Mouse (Mus musculus): ENCODE results near the gene Atp8a1.
A peak's percentile ranks its signal among the peaks of the same experiment; 100 is the strongest.

The Atp8a1 gene

DNA sequence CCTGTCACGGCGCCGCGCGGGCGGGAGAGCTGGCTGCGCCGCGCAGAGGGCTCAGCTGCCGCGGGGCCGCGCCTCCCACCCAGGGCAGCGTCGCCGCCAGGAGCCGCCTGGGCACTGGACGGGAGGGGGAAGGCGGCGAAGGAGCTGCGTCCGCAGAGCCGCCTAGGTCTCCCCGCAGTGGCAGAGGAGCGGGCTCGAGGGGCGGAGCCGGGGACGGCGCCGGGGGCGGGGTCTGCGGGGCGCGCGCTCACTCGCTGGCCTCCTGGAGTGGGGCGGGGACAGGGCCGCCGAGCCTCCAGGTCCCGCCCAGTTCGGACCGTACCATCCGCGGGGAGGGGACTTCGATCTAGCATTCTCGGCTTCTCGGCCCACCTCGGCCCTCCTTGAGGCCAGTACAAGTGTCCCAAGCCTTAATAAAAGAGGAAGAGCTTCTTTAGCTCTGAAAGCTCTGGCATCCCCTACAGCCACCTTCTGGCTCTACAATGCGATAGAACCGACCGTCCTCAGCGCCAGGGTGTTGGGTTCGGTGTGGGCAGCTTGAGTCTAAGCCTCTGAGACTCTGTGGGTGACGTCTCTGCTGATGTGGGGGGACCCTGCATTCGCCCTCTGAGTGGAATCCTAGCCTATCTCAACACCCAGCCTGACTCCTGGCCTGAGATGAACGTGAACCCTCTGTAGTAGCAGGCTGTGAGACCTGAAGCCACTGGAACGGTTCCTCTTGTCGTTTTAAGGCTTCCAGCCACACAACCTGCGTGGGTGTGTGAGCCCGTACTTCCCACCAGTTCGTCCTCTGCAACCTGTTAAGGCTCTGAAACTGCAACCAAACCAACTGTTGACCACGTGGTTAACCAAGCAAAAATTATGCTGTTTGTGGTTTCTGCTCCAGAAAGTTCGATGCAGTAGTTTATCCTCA lies at the start of gene Atp8a1:
Gene Atp8a1, minus strand, starts transcription at position 182 of the 913 bp plus-strand sequence.
- DNase-seq (ENCODE audit: low spot score): peak; percentile 100

DNA sequence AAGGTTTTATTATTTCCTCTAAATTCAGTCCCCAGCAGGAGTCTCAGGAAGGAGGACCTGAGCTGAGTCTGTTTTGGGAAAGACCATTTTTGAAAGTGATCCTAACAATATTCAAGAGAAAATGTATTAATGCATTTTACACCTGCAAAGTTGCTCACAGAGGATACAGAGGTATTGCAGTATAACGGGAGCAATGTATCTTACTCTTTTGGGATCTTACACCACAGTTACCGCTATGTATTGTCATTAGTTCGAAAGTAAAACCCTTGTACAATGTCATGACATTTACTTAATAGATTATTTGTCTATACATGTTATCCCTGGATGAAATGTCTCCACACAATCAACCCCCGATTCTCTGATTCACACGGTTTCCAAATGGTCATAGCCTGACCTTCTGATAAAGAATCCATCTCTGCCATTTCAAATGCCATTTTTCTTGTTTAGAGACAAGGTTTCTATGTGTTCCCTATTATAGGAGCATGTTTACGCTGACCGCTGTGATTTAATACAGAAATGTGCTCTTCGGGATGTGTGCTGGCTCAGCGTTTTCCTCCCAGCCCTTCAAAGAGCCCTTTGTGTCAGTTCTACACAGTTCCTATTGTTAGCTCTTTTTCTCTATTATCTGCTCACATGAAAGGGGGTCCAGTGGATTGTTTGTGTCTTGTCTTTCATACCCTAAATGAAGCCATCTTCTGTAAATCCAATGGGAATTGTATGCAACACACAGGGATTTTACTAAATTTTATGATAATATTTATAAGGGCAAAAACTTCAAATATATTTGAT lies 37.4 kb upstream of the Atp8a1 start:
- no peak for DNase-seq (ENCODE audit: low spot score)

- no peak for DNase-seq (ENCODE audit: low spot score)
These were observed 36.4 kb upstream of the Atp8a1 start for GRCm38 (mm10) chr5:67883564-67884171.

DNA sequence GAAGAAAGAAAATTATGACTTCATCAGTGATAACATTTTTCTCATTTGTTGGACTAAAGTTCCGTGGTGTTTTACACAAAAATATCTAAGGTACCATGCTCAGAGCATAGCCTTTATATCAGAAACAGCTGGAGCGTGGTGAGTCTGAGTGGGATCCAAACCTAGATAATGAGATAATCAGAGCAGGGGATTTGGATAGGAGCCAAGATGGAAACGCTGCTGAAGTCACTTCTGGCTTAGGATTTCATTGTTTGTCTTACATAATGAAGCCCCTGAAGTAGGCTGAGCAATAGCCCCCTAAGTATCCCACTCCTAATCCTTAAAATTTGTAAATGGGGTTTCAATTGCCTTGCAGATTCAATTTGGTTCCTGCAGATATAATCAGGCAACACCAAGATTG lies 24.2 kb upstream of the Atp8a1 start:
- DNase-seq (ENCODE audit: low spot score): no peak

GRCm38 (mm10) chr5:67866221-67866620 lies 19.0 kb upstream of the Atp8a1 start:
- no peak for DNase-seq (ENCODE audit: low spot score)

GRCm38 (mm10) chr5:67865670-67866069 lies 18.4 kb upstream of the Atp8a1 start:
- DNase-seq (ENCODE audit: low spot score): no peak

- DNase-seq (ENCODE audit: low spot score): no peak
These were observed 17.4 kb upstream of the Atp8a1 start for GRCm38 (mm10) chr5:67864508-67865060.

DNA sequence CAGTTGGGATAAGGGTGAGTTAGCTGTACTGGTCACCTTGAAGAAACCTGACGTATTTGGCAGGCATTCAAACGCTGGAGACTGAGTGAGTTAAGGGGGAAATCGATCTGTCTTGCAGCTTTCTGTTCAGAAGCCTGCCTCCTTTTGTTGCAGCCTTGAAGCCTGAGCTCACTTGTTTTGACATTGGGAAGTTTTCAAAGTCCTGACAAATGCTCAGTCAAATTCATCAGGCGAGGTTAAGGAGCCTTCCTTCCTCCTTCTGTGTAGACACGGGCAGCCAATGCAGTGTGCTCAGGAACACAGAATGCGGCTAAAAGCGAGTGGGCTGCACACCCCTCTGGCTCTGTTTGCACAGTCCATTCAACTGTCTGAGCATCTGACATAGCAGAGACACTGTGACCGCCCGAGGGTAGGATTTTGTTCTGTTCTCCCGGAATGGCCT lies 16.7 kb upstream of the Atp8a1 start:
- no peak for DNase-seq (ENCODE audit: low spot score)

GRCm38 (mm10) chr5:67854963-67855606 lies 7.9 kb upstream of the Atp8a1 start:
- no peak for DNase-seq (ENCODE audit: low spot score)

DNA sequence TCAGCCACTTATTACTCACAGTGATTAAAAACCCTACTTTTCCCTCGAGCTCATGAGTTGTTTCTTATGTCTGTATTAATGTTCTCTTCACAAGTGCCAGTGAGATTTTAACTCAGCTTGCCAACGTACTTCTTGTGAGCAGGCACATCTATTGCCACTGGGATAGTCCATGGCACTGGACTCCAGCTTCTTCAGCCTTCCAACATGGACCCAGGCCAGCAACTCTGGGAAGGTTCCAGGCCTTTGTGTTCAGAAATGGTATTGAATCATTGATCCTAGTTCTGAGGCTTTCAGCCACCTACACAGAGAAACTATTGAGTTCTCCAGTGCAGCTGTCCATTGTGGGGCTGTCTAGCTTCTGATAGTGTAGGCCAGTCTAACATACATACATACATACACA lies 5.6 kb upstream of the Atp8a1 start:
- no peak for DNase-seq (ENCODE audit: low spot score)

DNA sequence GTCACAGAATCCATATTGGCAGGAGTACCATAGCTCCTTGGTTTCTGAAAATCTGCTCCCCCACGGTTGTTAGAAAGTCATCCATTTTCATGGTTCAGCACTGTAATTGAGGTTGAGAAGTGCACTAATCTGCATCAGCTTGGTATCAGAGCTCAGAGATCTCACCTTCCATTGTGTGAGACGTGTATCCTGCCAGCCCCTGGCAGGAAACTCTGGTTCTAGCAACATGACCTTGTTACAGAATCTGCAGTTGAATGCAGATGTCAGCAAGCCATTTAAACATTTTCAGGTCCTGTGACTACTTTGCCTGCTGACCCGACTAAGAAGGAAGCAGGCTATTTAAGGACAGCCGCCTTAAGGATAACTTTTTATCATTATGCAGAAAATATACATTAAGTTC lies 2.2 kb upstream of the Atp8a1 start:
- no peak for DNase-seq (ENCODE audit: low spot score)

- DNase-seq (ENCODE audit: low spot score): no peak
These were observed 1.3 kb upstream of the Atp8a1 start for GRCm38 (mm10) chr5:67848511-67849014.

DNA sequence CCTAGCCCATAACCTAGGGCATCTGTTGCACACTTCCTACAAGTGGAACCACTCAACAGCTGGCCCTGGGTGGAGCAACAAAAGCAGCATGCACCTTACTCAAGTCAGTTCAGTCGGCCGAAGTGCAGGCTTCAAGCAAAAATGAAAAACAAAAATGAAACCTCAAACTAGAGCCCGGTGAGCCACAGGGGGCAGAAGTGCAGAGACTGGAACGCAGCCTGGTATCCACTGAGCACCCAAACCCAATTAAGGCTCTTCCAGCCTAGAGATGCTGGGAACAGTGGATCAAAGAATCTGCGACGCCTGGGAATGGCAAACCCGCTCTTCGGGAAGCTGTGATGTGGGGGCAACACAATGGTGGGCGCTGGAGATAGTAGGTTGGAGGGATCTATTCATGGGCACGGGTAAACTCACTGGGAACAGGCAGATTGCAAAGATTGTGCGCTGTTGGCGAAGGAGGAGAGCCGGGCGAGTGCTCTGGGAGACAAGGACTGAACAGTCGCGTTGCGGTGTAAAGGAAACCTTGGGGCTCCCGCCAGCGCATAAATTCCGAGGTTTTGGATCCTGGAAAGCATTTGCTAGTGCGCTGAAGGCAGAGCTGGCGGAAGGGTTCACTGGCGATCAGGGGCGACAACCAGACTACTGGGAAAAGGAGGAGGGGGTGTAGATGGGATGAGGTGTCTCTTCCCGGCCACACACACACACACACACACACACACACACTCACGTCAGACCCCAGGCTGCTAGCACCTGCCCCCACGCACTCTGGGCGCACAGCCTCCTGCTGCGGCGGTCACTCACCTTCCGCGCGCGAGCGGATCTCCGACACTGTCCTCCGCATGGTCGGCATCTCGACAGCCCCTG lies 641 bp downstream of the Atp8a1 start:
- DNase-seq (ENCODE audit: low spot score): peak; percentile 46

GRCm38 (mm10) chr5:67845190-67845691 lies 2.0 kb downstream of the Atp8a1 start:
- DNase-seq (ENCODE audit: low spot score): no peak

- DNase-seq (ENCODE audit: low spot score): no peak
These were observed 3.2 kb downstream of the Atp8a1 start for GRCm38 (mm10) chr5:67844070-67844469.

DNA sequence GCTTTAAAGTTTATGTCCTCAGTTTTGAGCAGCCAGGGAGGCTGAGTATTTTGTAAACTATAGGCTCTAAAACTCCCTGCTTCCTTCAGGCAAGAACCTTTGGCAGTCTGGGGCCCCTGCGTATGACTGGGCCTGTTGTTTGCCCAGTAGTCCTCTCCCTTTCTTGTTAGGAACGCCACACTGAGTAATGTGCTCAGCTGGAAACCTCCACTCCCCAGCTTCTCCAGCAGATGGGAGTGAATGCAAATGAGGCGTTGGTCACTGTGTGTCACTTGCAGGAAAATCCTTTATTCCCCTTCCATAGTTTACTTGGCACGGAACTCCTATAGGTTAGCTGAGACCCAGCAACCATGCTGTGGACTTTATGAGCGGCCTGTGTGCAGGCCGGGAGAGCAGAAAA lies 4.9 kb downstream of the Atp8a1 start:
- no peak for DNase-seq (ENCODE audit: low spot score)

GRCm38 (mm10) chr5:67833841-67834240 lies 13.4 kb downstream of the Atp8a1 start:
- no peak for DNase-seq (ENCODE audit: low spot score)

GRCm38 (mm10) chr5:67831293-67832147 lies 15.7 kb downstream of the Atp8a1 start:
- no peak for DNase-seq (ENCODE audit: low spot score)

- DNase-seq (ENCODE audit: low spot score): no peak
These were observed 18.9 kb downstream of the Atp8a1 start for GRCm38 (mm10) chr5:67828356-67828755.

Data from ovary, postnatal 36 days (tissue).